Comparison of ENCODE assay signal across 26 mouse cellular contexts in genomic region chr3:35722811-35723210, GRCm38 (mm10). TPM values are rescaled to one million over a fixed set of nuclear protein-coding genes. Genes with fewer than 3 reads are reported as not detected.
DNase-seq lines count a peak whose midpoint lies in the region; ATAC-seq lines count a peak whose summit lies in the region.
"Had no signal": no experiment of that assay in that cellular context is flagged by ENCODE, and none has a peak within 500 bp of the region (broad histone marks: within the 10 kb centered on the region; RNA-seq: fewer than 3 reads in every experiment).

No protein-coding gene starts in this region.

- no peak overlapping the region for H3K4me2 ChIP-seq in hindbrain, embryonic 14.5 days (replicated peaks)
- no peak overlapping the region for H3K4me2 ChIP-seq in hindbrain, embryonic 12.5 days (replicated peaks)
- H3K4me2 ChIP-seq: embryonic facial prominence, embryonic 15.5 days; forebrain, embryonic 12.5 days; midbrain, embryonic 13.5 days; neural tube, embryonic 15.5 days had no signal

- H3K9ac ChIP-seq in hindbrain, embryonic 14.5 days: no peak overlapping the region
- H3K9ac ChIP-seq in hindbrain, embryonic 12.5 days: no peak overlapping the region
- H3K9ac ChIP-seq: embryonic facial prominence, embryonic 15.5 days; forebrain, embryonic 12.5 days; liver, embryonic 14.5 days; midbrain, embryonic 13.5 days; neural tube, embryonic 15.5 days had no signal

- H3K27ac ChIP-seq in hindbrain, embryonic 14.5 days: no peak overlapping the region
- H3K27ac ChIP-seq in hindbrain, embryonic 12.5 days: no peak overlapping the region
- H3K27ac ChIP-seq: embryonic facial prominence, embryonic 15.5 days; forebrain, embryonic 12.5 days; liver, embryonic 14.5 days; macrophage; midbrain, embryonic 13.5 days; neural tube, embryonic 15.5 days had no signal

- H3K27me3 ChIP-seq in hindbrain, embryonic 14.5 days (ENCODE audit: control insufficient read depth, insufficient read depth, low read length): no peaks in the 10 kb centered on the region
- H3K27me3 ChIP-seq in hindbrain, embryonic 12.5 days: no peaks in the 10 kb centered on the region
- H3K27me3 ChIP-seq: embryonic facial prominence, embryonic 15.5 days; forebrain, embryonic 12.5 days; midbrain, embryonic 13.5 days; neural tube, embryonic 15.5 days had no signal

- H3K4me3 ChIP-seq in hindbrain, embryonic 14.5 days (replicated peaks; ENCODE audit: low read length): no peak overlapping the region
- H3K4me3 ChIP-seq in hindbrain, embryonic 12.5 days: no peak overlapping the region
- H3K4me3 ChIP-seq: embryonic facial prominence, embryonic 15.5 days; forebrain, embryonic 12.5 days; midbrain, embryonic 13.5 days; neural tube, embryonic 15.5 days had no signal

- H3K4me1 ChIP-seq in hindbrain, embryonic 14.5 days (replicated peaks; ENCODE audit: control insufficient read depth, insufficient read depth, low read length): no peaks in the 10 kb centered on the region
- H3K4me1 ChIP-seq in hindbrain, embryonic 12.5 days: peaks cover 3% of the 10 kb centered on the region; the same call in 1 of the 2 replicates
- H3K4me1 ChIP-seq: embryonic facial prominence, embryonic 15.5 days; forebrain, embryonic 12.5 days; midbrain, embryonic 13.5 days; neural tube, embryonic 15.5 days had no signal

- ATAC-seq in hindbrain, embryonic 14.5 days (ENCODE audit: low FRiP score): no peak
- no peak for ATAC-seq in hindbrain, embryonic 12.5 days (ENCODE audit: low FRiP score)
- no peak for ATAC-seq in monocyte, adult 5-6 weeks (replicated peaks; ENCODE audit: insufficient number of reproducible peaks, low FRiP score, low TSS enrichment, poor library complexity, severe bottlenecking)
- ATAC-seq: activated CD4-positive, CD25-positive, alpha-beta regulatory T cell, adult 4 months; midbrain, embryonic 13.5 days had no signal

- H3K36me3 ChIP-seq in hindbrain, embryonic 14.5 days (replicated peaks; ENCODE audit: control insufficient read depth, insufficient read depth): no peaks in the 10 kb centered on the region
- H3K36me3 ChIP-seq in hindbrain, embryonic 12.5 days: no peaks in the 10 kb centered on the region
- H3K36me3 ChIP-seq: embryonic facial prominence, embryonic 15.5 days; forebrain, embryonic 12.5 days; midbrain, embryonic 13.5 days; neural tube, embryonic 15.5 days had no signal

- H3K9me3 ChIP-seq in hindbrain, embryonic 14.5 days (ENCODE audit: control insufficient read depth, low read length): no peaks in the 10 kb centered on the region
- no peaks in the 10 kb centered on the region for H3K9me3 ChIP-seq in hindbrain, embryonic 12.5 days (replicated peaks)
- H3K9me3 ChIP-seq: embryonic facial prominence, embryonic 15.5 days; forebrain, embryonic 12.5 days; midbrain, embryonic 13.5 days; neural tube, embryonic 15.5 days had no signal

- peak; percentile 22 for DNase-seq in hindbrain, embryonic 14.5 days (ENCODE audit: low spot score)
- peak; percentile 11 for DNase-seq in thymus, postnatal 14 days
- no peak for DNase-seq in thymus, adult 18-20 months
- DNase-seq in induced T-regulatory cell, adult 2 months (ENCODE audit: low read depth): peak; percentile 39
- DNase-seq in yolk sac, embryonic 10.5 days (ENCODE audit: low spot score): no peak
- DNase-seq: adrenal gland, adult 8-10 months; cerebellum, adult 2 months; cerebellum, postnatal 14 days; gastrocnemius, postnatal 10 days; kidney, adult 2 months; kidney, postnatal 4 days; left cerebral cortex, postnatal 4 days; liver; lung, adult 2 months; lung, postnatal 10 days; retina, postnatal 1 day; right cerebral cortex, postnatal 14 days had no signal

- 91% methylated on average over 7 of the region's 7 CpGs for WGBS in hindbrain, embryonic 14.5 days
- 91% methylated on average over 7 of the region's 7 CpGs for WGBS in hindbrain, embryonic 12.5 days

RNA-seq across cellular contexts. Expression of gene Atp11b, which starts 31.1 kb away (rescaled TPM):
- 48.5 and 53.0 TPM in 2 replicates for polyA plus RNA-seq in hindbrain, embryonic 14.5 days (2014; fragmentation: Nextera tagmentation; extraction: Ambion mirVana)
- 34.0 and 39.9 TPM in 2 replicates for polyA plus RNA-seq in hindbrain, embryonic 12.5 days (2016; fragmentation: Nextera tagmentation; extraction: Ambion mirVana)
- total RNA-seq in monocyte, adult 5-6 weeks (2017): 131 to 143 TPM (median 136 TPM) in 3 replicates

Comparison
In these comparisons a context has a peak if more than half of its experiments do, and no peak if none do; other contexts are left out.
1. DNase-seq: peak in hindbrain, embryonic 14.5 days (single experiment), thymus, postnatal 14 days (single experiment) and induced T-regulatory cell, adult 2 months (single experiment); none in thymus, adult 18-20 months (0 of 2) and yolk sac, embryonic 10.5 days (single experiment).